Mouse (Mus musculus): ENCODE results near the gene Ctu1. TPM values are rescaled to one million over a fixed set of nuclear protein-coding genes. Genes with fewer than 3 reads are reported as not detected.
A peak's percentile ranks its signal among the peaks of the same experiment; 100 is the strongest.

Gene Ctu1
- polyA plus RNA-seq (2014; fragmentation: Nextera tagmentation; extraction: Ambion mirVana): 4.2 and 5.1 TPM in 2 replicates

- under 1% methylated on average over 26 of the region's 26 CpGs for WGBS (ENCODE audit: insufficient replicate concordance)
Measured at GRCm38 (mm10) chr7:43671809-43672580, at the start of gene Ctu1. Ctu1 (plus strand) TSS chr7:43672016.

GRCm38 (mm10) chr7:43622927-43623326 lies 48.9 kb upstream of the Ctu1 start:
- no peak overlapping the region for H3K27ac ChIP-seq (ENCODE audit: low read depth, low read length)
- H3K27me3 ChIP-seq (ENCODE audit: control insufficient read depth, insufficient read depth, low read length): no peaks in the 10 kb centered on the region
- no peaks in the 10 kb centered on the region for H3K4me1 ChIP-seq (ENCODE audit: control insufficient read depth, insufficient read depth, low read length)
- H3K9ac ChIP-seq (ENCODE audit: low read depth, low read length): no peak overlapping the region
- H3K4me3 ChIP-seq (ENCODE audit: low read depth, low read length): no peak overlapping the region
- ATAC-seq (replicated peaks; ENCODE audit: insufficient number of reproducible peaks, low FRiP score, low TSS enrichment): no peak
- no peaks in the 10 kb centered on the region for H3K36me3 ChIP-seq (ENCODE audit: control insufficient read depth, insufficient read depth, low read length)
- H3K4me2 ChIP-seq: no peak overlapping the region
- WGBS (ENCODE audit: insufficient replicate concordance): 69% methylated on average over 7 of the region's 7 CpGs
- H3K9me3 ChIP-seq (replicated peaks; ENCODE audit: control insufficient read depth, low read length): no peaks in the 10 kb centered on the region

More at GRCm38 (mm10) chr7:43671809-43672580, at the start of gene Ctu1:
- Histone ChIP-seq H3K4me2 (peak within 1 kb of the TSS; percentile 85), H3K4me3 (ENCODE audit: low read depth, low read length) (peak within 1 kb of the TSS; percentile 59), H3K27ac (ENCODE audit: low read depth, low read length) (no peak within 1 kb of the TSS), H3K9ac (ENCODE audit: low read depth, low read length) (peak within 1 kb of the TSS; percentile 72), H3K9me3 (replicated peaks; ENCODE audit: control insufficient read depth, low read length) (no peaks in the 10 kb centered on the region), H3K36me3 (ENCODE audit: control insufficient read depth, insufficient read depth, low read length) (peaks cover 16% of the 10 kb centered on the region), H3K27me3 (ENCODE audit: control insufficient read depth, insufficient read depth, low read length) (no peaks in the 10 kb centered on the region), H3K4me1 (ENCODE audit: control insufficient read depth, insufficient read depth, low read length) (peaks cover 6% of the 10 kb centered on the region)
- ATAC-seq (replicated peaks; ENCODE audit: insufficient number of reproducible peaks, low FRiP score, low TSS enrichment): peak; percentile 86

GRCm38 (mm10) chr7:43623819-43624218 lies 48.0 kb upstream of the Ctu1 start:
- Histone ChIP-seq H3K4me2 (no peak overlapping the region), H3K36me3 (ENCODE audit: control insufficient read depth, insufficient read depth, low read length) (no peaks in the 10 kb centered on the region), H3K9ac (ENCODE audit: low read depth, low read length) (no peak overlapping the region), H3K9me3 (replicated peaks; ENCODE audit: control insufficient read depth, low read length) (no peaks in the 10 kb centered on the region), H3K4me3 (ENCODE audit: low read depth, low read length) (no peak overlapping the region), H3K27me3 (ENCODE audit: control insufficient read depth, insufficient read depth, low read length) (no peaks in the 10 kb centered on the region), H3K4me1 (ENCODE audit: control insufficient read depth, insufficient read depth, low read length) (no peaks in the 10 kb centered on the region), H3K27ac (ENCODE audit: low read depth, low read length) (no peak overlapping the region)
- WGBS (ENCODE audit: insufficient replicate concordance): 10% methylated on average over 10 of the region's 10 CpGs
- ATAC-seq (replicated peaks; ENCODE audit: insufficient number of reproducible peaks, low FRiP score, low TSS enrichment): no peak

- Histone ChIP-seq H3K36me3 (ENCODE audit: control insufficient read depth, insufficient read depth, low read length) (no peaks in the 10 kb centered on the region), H3K27me3 (ENCODE audit: control insufficient read depth, insufficient read depth, low read length) (no peaks in the 10 kb centered on the region), H3K4me1 (ENCODE audit: control insufficient read depth, insufficient read depth, low read length) (no peaks in the 10 kb centered on the region), H3K4me3 (ENCODE audit: low read depth, low read length) (no peak overlapping the region), H3K27ac (ENCODE audit: low read depth, low read length) (no peak overlapping the region), H3K9ac (ENCODE audit: low read depth, low read length) (no peak overlapping the region), H3K4me2 (no peak overlapping the region), H3K9me3 (replicated peaks; ENCODE audit: control insufficient read depth, low read length) (no peaks in the 10 kb centered on the region)
- 60% methylated on average over 3 of the region's 3 CpGs for WGBS (ENCODE audit: insufficient replicate concordance)
- ATAC-seq (replicated peaks; ENCODE audit: insufficient number of reproducible peaks, low FRiP score, low TSS enrichment): no peak
Measured at GRCm38 (mm10) chr7:43625065-43625464, 46.8 kb upstream of the Ctu1 start.

- Histone ChIP-seq H3K4me1 (ENCODE audit: control insufficient read depth, insufficient read depth, low read length) (no peaks in the 10 kb centered on the region), H3K36me3 (ENCODE audit: control insufficient read depth, insufficient read depth, low read length) (no peaks in the 10 kb centered on the region), H3K27me3 (ENCODE audit: control insufficient read depth, insufficient read depth, low read length) (no peaks in the 10 kb centered on the region), H3K9ac (ENCODE audit: low read depth, low read length) (no peak overlapping the region), H3K9me3 (replicated peaks; ENCODE audit: control insufficient read depth, low read length) (no peaks in the 10 kb centered on the region), H3K4me3 (ENCODE audit: low read depth, low read length) (no peak overlapping the region), H3K4me2 (no peak overlapping the region), H3K27ac (ENCODE audit: low read depth, low read length) (no peak overlapping the region)
- WGBS (ENCODE audit: insufficient replicate concordance): 81% methylated on average over 8 of the region's 8 CpGs
- ATAC-seq (replicated peaks; ENCODE audit: insufficient number of reproducible peaks, low FRiP score, low TSS enrichment): no peak
Measured at GRCm38 (mm10) chr7:43625794-43626422, 45.9 kb upstream of the Ctu1 start.

GRCm38 (mm10) chr7:43633940-43634339 lies 37.9 kb upstream of the Ctu1 start:
- WGBS (ENCODE audit: insufficient replicate concordance): 77% methylated on average over 4 of the region's 4 CpGs
- Histone ChIP-seq H3K27me3 (ENCODE audit: control insufficient read depth, insufficient read depth, low read length) (no peaks in the 10 kb centered on the region), H3K9ac (ENCODE audit: low read depth, low read length) (no peak overlapping the region), H3K4me3 (ENCODE audit: low read depth, low read length) (no peak overlapping the region), H3K9me3 (replicated peaks; ENCODE audit: control insufficient read depth, low read length) (no peaks in the 10 kb centered on the region), H3K36me3 (ENCODE audit: control insufficient read depth, insufficient read depth, low read length) (no peaks in the 10 kb centered on the region), H3K4me1 (ENCODE audit: control insufficient read depth, insufficient read depth, low read length) (no peaks in the 10 kb centered on the region), H3K27ac (ENCODE audit: low read depth, low read length) (no peak overlapping the region), H3K4me2 (no peak overlapping the region)
- ATAC-seq (replicated peaks; ENCODE audit: insufficient number of reproducible peaks, low FRiP score, low TSS enrichment): no peak

- H3K9ac ChIP-seq (ENCODE audit: low read depth, low read length): no peak within 1 kb of the TSS
- WGBS (ENCODE audit: insufficient replicate concordance): 64% methylated on average over 6 of the region's 6 CpGs
Measured at GRCm38 (mm10) chr7:43634500-43634899, 37.3 kb upstream of the Ctu1 start, which contains the start of gene Ceacam18. Ceacam18 (plus strand) TSS chr7:43634707.

GRCm38 (mm10) chr7:43636194-43636593 lies 35.6 kb upstream of the Ctu1 start:
- Histone ChIP-seq H3K4me3 (ENCODE audit: low read depth, low read length) (no peak overlapping the region), H3K36me3 (ENCODE audit: control insufficient read depth, insufficient read depth, low read length) (no peaks in the 10 kb centered on the region), H3K27ac (ENCODE audit: low read depth, low read length) (no peak overlapping the region), H3K27me3 (ENCODE audit: control insufficient read depth, insufficient read depth, low read length) (no peaks in the 10 kb centered on the region), H3K4me1 (ENCODE audit: control insufficient read depth, insufficient read depth, low read length) (no peaks in the 10 kb centered on the region), H3K4me2 (no peak overlapping the region), H3K9me3 (replicated peaks; ENCODE audit: control insufficient read depth, low read length) (no peaks in the 10 kb centered on the region), H3K9ac (ENCODE audit: low read depth, low read length) (no peak overlapping the region)
- ATAC-seq (replicated peaks; ENCODE audit: insufficient number of reproducible peaks, low FRiP score, low TSS enrichment): no peak
- 59% methylated on average over 2 of the region's 2 CpGs for WGBS (ENCODE audit: insufficient replicate concordance)

More at GRCm38 (mm10) chr7:43634500-43634899, 37.3 kb upstream of the Ctu1 start, which contains the start of gene Ceacam18:
- Histone ChIP-seq H3K9me3 (replicated peaks; ENCODE audit: control insufficient read depth, low read length) (no peaks in the 10 kb centered on the region), H3K4me1 (ENCODE audit: control insufficient read depth, insufficient read depth, low read length) (no peaks in the 10 kb centered on the region), H3K27ac (ENCODE audit: low read depth, low read length) (no peak within 1 kb of the TSS), H3K4me3 (ENCODE audit: low read depth, low read length) (no peak within 1 kb of the TSS), H3K27me3 (ENCODE audit: control insufficient read depth, insufficient read depth, low read length) (no peaks in the 10 kb centered on the region), H3K36me3 (ENCODE audit: control insufficient read depth, insufficient read depth, low read length) (no peaks in the 10 kb centered on the region), H3K4me2 (no peak within 1 kb of the TSS)
- ATAC-seq (replicated peaks; ENCODE audit: insufficient number of reproducible peaks, low FRiP score, low TSS enrichment): no peak

Measured in heart, embryonic 11.5 days (tissue).